Mouse (Mus musculus) adipocyte (in vitro differentiated cells): ENCODE data around the gene Plekha5.

Experiments
- DNase-seq: peaks from one replicate; pipeline ENCODE4 v3.0.0-alpha.2; 2016; ENCODE audit warnings: low spot score

Plekha5 gene

GRCm38 (mm10) chr6:140423846-140424200, at the start of gene Plekha5:
TSS of gene Plekha5 (plus strand) at chr6:140424054.
- peak; percentile 51 for DNase-seq

- DNase-seq: no peak
Observed at GRCm38 (mm10) chr6:140375671-140376070, 48.2 kb upstream of the Plekha5 start.

GRCm38 (mm10) chr6:140380588-140380987, 43.3 kb upstream of the Plekha5 start:
- no peak for DNase-seq

- DNase-seq: no peak
Observed at GRCm38 (mm10) chr6:140381162-140381561, 42.7 kb upstream of the Plekha5 start.

GRCm38 (mm10) chr6:140383580-140384400, 40.1 kb upstream of the Plekha5 start:
- no peak for DNase-seq

GRCm38 (mm10) chr6:140396687-140397086, 27.2 kb upstream of the Plekha5 start:
- DNase-seq: no peak

- DNase-seq: no peak
Observed at GRCm38 (mm10) chr6:140402766-140403310, 21.0 kb upstream of the Plekha5 start.

GRCm38 (mm10) chr6:140411996-140412395, 11.9 kb upstream of the Plekha5 start:
- no peak for DNase-seq

GRCm38 (mm10) chr6:140423041-140423845, 611 bp upstream of the Plekha5 start:
- DNase-seq: no peak

GRCm38 (mm10) chr6:140424201-140424990, 542 bp downstream of the Plekha5 start:
- DNase-seq: peak; percentile 22

GRCm38 (mm10) chr6:140424991-140425361, 1.1 kb downstream of the Plekha5 start:
- DNase-seq: peak; percentile 68

GRCm38 (mm10) chr6:140429236-140429635, 5.4 kb downstream of the Plekha5 start:
- no peak for DNase-seq

GRCm38 (mm10) chr6:140432363-140432762, 8.5 kb downstream of the Plekha5 start:
- DNase-seq: no peak

- DNase-seq: peak; percentile 84
Observed at GRCm38 (mm10) chr6:140443374-140443773, 19.5 kb downstream of the Plekha5 start.

GRCm38 (mm10) chr6:140444147-140444546, 20.3 kb downstream of the Plekha5 start:
- no peak for DNase-seq

GRCm38 (mm10) chr6:140444855-140445465, 21.1 kb downstream of the Plekha5 start:
- DNase-seq: no peak

- DNase-seq: no peak
Observed at GRCm38 (mm10) chr6:140448010-140448739, 24.3 kb downstream of the Plekha5 start.

- no peak for DNase-seq
Observed at GRCm38 (mm10) chr6:140450693-140451092, 26.8 kb downstream of the Plekha5 start.

GRCm38 (mm10) chr6:140452736-140453135, 28.9 kb downstream of the Plekha5 start:
- DNase-seq: no peak

GRCm38 (mm10) chr6:140453454-140453853, 29.6 kb downstream of the Plekha5 start:
- DNase-seq: no peak

GRCm38 (mm10) chr6:140454388-140454787, 30.5 kb downstream of the Plekha5 start:
- no peak for DNase-seq
